Mouse (Mus musculus) hindbrain, embryonic 11.5 days (tissue): Measurements from ENCODE around the gene Aco2. TPM values are rescaled to one million over a fixed set of nuclear protein-coding genes. Genes with fewer than 3 reads are reported as not detected.
A peak's percentile ranks its signal among the peaks of the same experiment; 100 is the strongest.

Experiments
- ATAC-seq: fragments of 200-750 bp; cut with Nextera tagmentation; 2 replicates; pipeline ENCODE4 v1.8.0; 2017; ENCODE audit warnings: mild to moderate bottlenecking, moderate TSS enrichment, moderate library complexity; ENCODE audit not compliant: low FRiP score
- DNase-seq: peaks from one replicate; pipeline ENCODE4 v3.0.0-alpha.2; 2015; ENCODE audit warnings: low spot score
- H3K27ac ChIP-seq: fragments of 300-500 bp; sonication (generic); 2 replicates; pipeline ENCODE4 v1.5.1; 2014; ENCODE audit warnings: mild to moderate bottlenecking, low read depth, low read length
- H3K27me3 ChIP-seq: fragments of 300-500 bp; sonication (generic); 2 replicates; pipeline ENCODE4 v1.6.1; 2014; ENCODE audit warnings: mild to moderate bottlenecking, low read length, moderate library complexity, mixed read lengths; ENCODE audit not compliant: control insufficient read depth, insufficient read depth
- H3K36me3 ChIP-seq: fragments of 300-500 bp; sonication (generic); 2 replicates; pipeline ENCODE4 v1.6.1; 2014; ENCODE audit warnings: mild to moderate bottlenecking, low read length, moderate library complexity, mixed read lengths; ENCODE audit not compliant: control insufficient read depth, insufficient read depth
- H3K4me1 ChIP-seq: fragments of 300-500 bp; sonication (generic); replicated peaks from 2 replicates; pipeline ENCODE4 v1.6.1; 2014; ENCODE audit warnings: low read length, mixed read lengths; ENCODE audit not compliant: control insufficient read depth, insufficient read depth
- H3K4me2 ChIP-seq: fragments of 300-500 bp; sonication (generic); replicated peaks from 2 replicates; pipeline ENCODE4 v1.6.1; 2014; ENCODE audit warnings: mild to moderate bottlenecking, low read depth, low read length
- H3K4me3 ChIP-seq: fragments of 300-500 bp; sonication (generic); 2 replicates; pipeline ENCODE4 v1.5.1; 2014; ENCODE audit warnings: low read depth, low read length
- H3K9ac ChIP-seq: fragments of 300-500 bp; sonication (generic); 2 replicates; pipeline ENCODE4 v1.6.1; 2014; ENCODE audit warnings: low read depth, low read length
- H3K9me3 ChIP-seq: fragments of 300-500 bp; sonication (generic); 2 replicates; pipeline ENCODE4 v1.6.1; 2016; ENCODE audit warnings: low read length; ENCODE audit not compliant: control insufficient read depth
- WGBS: fragments of 180-500 bp; shearing (Covaris S2); extraction: QIAGEN DNeasy Blood & Tissue Kit; methylation state at CpG from one replicate; pipeline ENCODE4 v1.1.7; 2014; 5-methylcytosine and 5-hydroxymethylcytosine counted together
- polyA plus RNA-seq: library from polyadenylated mRNA; unstranded; fragments of >200 nt; fragmentation: Nextera tagmentation; extraction: Ambion mirVana; gene quantifications from 2 replicates; pipeline ENCODE4 v1.2.1, GENCODE M21; 2014

Aco2 gene
- polyA plus RNA-seq, 1 experiment from 2014 or later = 155 TPM

- H3K4me2 ChIP-seq = no peak overlapping the region
Observed at GRCm38 (mm10) chr15:81850718-81851117, 21.4 kb upstream of the Aco2 start.

GRCm38 (mm10) chr15:81851375-81851774, 20.7 kb upstream of the Aco2 start:
- Histone ChIP-seq H3K9ac (no peak overlapping the region), H3K27me3 (no peaks in the 10 kb centered on the region), H3K4me3 (no peak overlapping the region), H3K9me3 (no peaks in the 10 kb centered on the region), H3K4me1 (no peaks in the 10 kb centered on the region), H3K4me2 (no peak overlapping the region), H3K36me3 (peaks cover 9% of the 10 kb centered on the region; the same call in 1 of the 2 replicates), H3K27ac (no peak overlapping the region)
- WGBS = 96% methylated on average over 15 of the region's 15 CpGs
- ATAC-seq (no peak), DNase-seq (no peak)

More at GRCm38 (mm10) chr15:81850718-81851117, 21.4 kb upstream of the Aco2 start:
- Histone ChIP-seq H3K9me3 (no peaks in the 10 kb centered on the region), H3K27me3 (no peaks in the 10 kb centered on the region), H3K9ac (no peak overlapping the region), H3K27ac (no peak overlapping the region), H3K4me1 (no peaks in the 10 kb centered on the region), H3K4me3 (no peak overlapping the region), H3K36me3 (peaks cover 9% of the 10 kb centered on the region; the same call in 1 of the 2 replicates)
- 89% methylated on average over 14 of the region's 14 CpGs for WGBS
- ATAC-seq = no peak
- DNase-seq = no peak

- Histone ChIP-seq H3K4me1 (no peaks in the 10 kb centered on the region), H3K27ac (no peak overlapping the region), H3K36me3 (peaks cover 9% of the 10 kb centered on the region; the same call in 1 of the 2 replicates), H3K4me2 (no peak overlapping the region), H3K9me3 (no peaks in the 10 kb centered on the region), H3K27me3 (no peaks in the 10 kb centered on the region), H3K9ac (no peak overlapping the region), H3K4me3 (no peak overlapping the region)
- 91% methylated on average over 9 of the region's 9 CpGs for WGBS
- no peak for DNase-seq
- ATAC-seq = no peak
Observed at GRCm38 (mm10) chr15:81852411-81853000, 19.6 kb upstream of the Aco2 start.

GRCm38 (mm10) chr15:81853081-81853480, 19.0 kb upstream of the Aco2 start:
- Histone ChIP-seq H3K4me2 (no peak overlapping the region), H3K36me3 (peaks cover 6% of the 10 kb centered on the region; the same call in 1 of the 2 replicates), H3K27ac (no peak overlapping the region), H3K9me3 (no peaks in the 10 kb centered on the region), H3K4me1 (no peaks in the 10 kb centered on the region), H3K4me3 (no peak overlapping the region), H3K27me3 (no peaks in the 10 kb centered on the region), H3K9ac (no peak overlapping the region)
- 95% methylated on average over 7 of the region's 7 CpGs for WGBS
- ATAC-seq (no peak), DNase-seq (no peak)

GRCm38 (mm10) chr15:81856030-81856790, 15.9 kb upstream of the Aco2 start:
- H3K36me3 ChIP-seq = peaks cover 2% of the 10 kb centered on the region; the same call in 1 of the 2 replicates
- peak overlapping the region; percentile 90 for H3K4me2 ChIP-seq
- peak overlapping the region; percentile 69 for H3K9ac ChIP-seq
- H3K4me3 ChIP-seq = peak overlapping the region; percentile 69
- H3K4me1 ChIP-seq = no peaks in the 10 kb centered on the region
- ATAC-seq (peak; percentile 90), DNase-seq (peak; percentile 90)
- WGBS = under 1% methylated on average over 28 of the region's 28 CpGs
- no peaks in the 10 kb centered on the region for H3K9me3 ChIP-seq
- peak overlapping the region; percentile 75 for H3K27ac ChIP-seq
- no peaks in the 10 kb centered on the region for H3K27me3 ChIP-seq

GRCm38 (mm10) chr15:81856938-81857723, 15.0 kb upstream of the Aco2 start:
- H3K9me3 ChIP-seq = no peaks in the 10 kb centered on the region
- DNase-seq (peak; percentile 30), ATAC-seq (no peak)
- H3K27ac ChIP-seq = peak overlapping the region; percentile 75; the same call in 1 of the 2 replicates
- 2% methylated on average over 14 of the region's 14 CpGs for WGBS
- H3K4me2 ChIP-seq = peak overlapping the region; percentile 90
- no peaks in the 10 kb centered on the region; the same call in 1 of the 2 replicates for H3K36me3 ChIP-seq
- H3K9ac ChIP-seq = peak overlapping the region; percentile 69
- H3K4me3 ChIP-seq = peak overlapping the region; percentile 69
- no peaks in the 10 kb centered on the region for H3K27me3 ChIP-seq
- H3K4me1 ChIP-seq = no peaks in the 10 kb centered on the region

- H3K4me3 ChIP-seq = peak overlapping the region; percentile 69
- WGBS = under 1% methylated on average over 28 of the region's 33 CpGs
Observed at GRCm38 (mm10) chr15:81857724-81858116, 14.4 kb upstream of the Aco2 start.

GRCm38 (mm10) chr15:81858138-81858516, 14.0 kb upstream of the Aco2 start:
- peak overlapping the region; percentile 69 for H3K4me3 ChIP-seq
- no peaks in the 10 kb centered on the region for H3K27me3 ChIP-seq
- H3K4me2 ChIP-seq = peak overlapping the region; percentile 90
- H3K9me3 ChIP-seq = no peaks in the 10 kb centered on the region
- H3K4me1 ChIP-seq = no peaks in the 10 kb centered on the region
- DNase-seq = peak; percentile 94
- H3K27ac ChIP-seq = peak overlapping the region; percentile 63
- WGBS = under 1% methylated on average over 23 of the region's 23 CpGs
- H3K9ac ChIP-seq = peak overlapping the region; percentile 69
- ATAC-seq = peak; percentile 15; the same call in 1 of the 2 replicates
- H3K36me3 ChIP-seq = no peaks in the 10 kb centered on the region; the same call in 1 of the 2 replicates

More at GRCm38 (mm10) chr15:81857724-81858116, 14.4 kb upstream of the Aco2 start:
- DNase-seq (no peak), ATAC-seq (no peak)
- H3K27me3 ChIP-seq = no peaks in the 10 kb centered on the region
- H3K9ac ChIP-seq = peak overlapping the region; percentile 69
- H3K9me3 ChIP-seq = no peaks in the 10 kb centered on the region
- H3K36me3 ChIP-seq = no peaks in the 10 kb centered on the region; the same call in 1 of the 2 replicates
- peak overlapping the region; percentile 90 for H3K4me2 ChIP-seq
- no peaks in the 10 kb centered on the region for H3K4me1 ChIP-seq
- H3K27ac ChIP-seq = peak overlapping the region; percentile 24; the same call in 1 of the 2 replicates
